Mouse (Mus musculus) neural tube, embryonic 13.5 days (tissue): ENCODE data around the gene Nol8. TPM values are rescaled to one million over a fixed set of nuclear protein-coding genes. Genes with fewer than 3 reads are reported as not detected.

Experiments used
- ATAC-seq: fragments of 200-750 bp; cut with Nextera tagmentation; 2 replicates; pipeline ENCODE4 v1.8.0; 2017; ENCODE audit warnings: low read depth, mild to moderate bottlenecking, moderate TSS enrichment, moderate library complexity
- H3K27ac ChIP-seq: fragments of 300-500 bp; sonication (generic); replicated peaks from 2 replicates; pipeline ENCODE4 v1.5.1; 2015; ENCODE audit warnings: moderate library complexity, mild to moderate bottlenecking, inconsistent platforms
- H3K27me3 ChIP-seq: fragments of 300-500 bp; sonication (generic); 2 replicates; pipeline ENCODE4 v1.6.1; 2015; ENCODE audit warnings: mild to moderate bottlenecking, inconsistent platforms
- H3K36me3 ChIP-seq: fragments of 300-500 bp; sonication (generic); 2 replicates; pipeline ENCODE4 v1.6.1; 2015; ENCODE audit warnings: mild to moderate bottlenecking, inconsistent platforms
- H3K4me1 ChIP-seq: fragments of 300-500 bp; sonication (generic); replicated peaks from 2 replicates; pipeline ENCODE4 v1.6.1; 2015; ENCODE audit warnings: inconsistent platforms
- H3K4me2 ChIP-seq: fragments of 300-500 bp; sonication (generic); 2 replicates; pipeline ENCODE4 v1.6.1; 2015; ENCODE audit warnings: inconsistent platforms, mild to moderate bottlenecking, moderate library complexity
- H3K4me3 ChIP-seq: fragments of 300-500 bp; sonication (generic); 2 replicates; pipeline ENCODE4 v1.5.1; 2015; ENCODE audit warnings: mild to moderate bottlenecking, inconsistent platforms
- H3K9ac ChIP-seq: fragments of 300-500 bp; sonication (generic); 2 replicates; pipeline ENCODE4 v1.6.1; 2015; ENCODE audit warnings: moderate library complexity, mild to moderate bottlenecking, inconsistent platforms
- H3K9me3 ChIP-seq: fragments of 300-500 bp; sonication (generic); 2 replicates; pipeline ENCODE4 v1.6.1; 2016; ENCODE audit warnings: inconsistent platforms
- WGBS: fragments of 180-500 bp; shearing (Covaris S2); methylation state at CpG from one replicate; pipeline ENCODE4 v1.1.7; 2015; 5-methylcytosine and 5-hydroxymethylcytosine counted together
- polyA plus RNA-seq: library from polyadenylated mRNA; unstranded; fragments of >200 nt; fragmentation: Nextera tagmentation; extraction: Ambion mirVana; gene quantifications from 2 replicates; pipeline ENCODE4 v1.2.1, GENCODE M21; 2015

Nol8 gene
- polyA plus RNA-seq, 1 experiment from 2014 or later: 19.4 TPM

- Histone ChIP-seq H3K27ac (peak overlapping the region; percentile 59), H3K9ac (no peak overlapping the region), H3K27me3 (no peaks in the 10 kb centered on the region), H3K36me3 (peaks cover 93% of the 10 kb centered on the region), H3K4me3 (no peak overlapping the region), H3K4me2 (no peak overlapping the region), H3K4me1 (peaks cover 24% of the 10 kb centered on the region), H3K9me3 (no peaks in the 10 kb centered on the region)
- peak; percentile 76 for ATAC-seq
- 41% methylated on average over 3 of the region's 3 CpGs for WGBS
Measured at GRCm38 (mm10) chr13:49706032-49706690, 53.3 kb downstream of the Nol8 start.

GRCm38 (mm10) chr13:49708311-49708710 lies 55.4 kb downstream of the Nol8 start:
- no peak for ATAC-seq
- Histone ChIP-seq H3K9ac (no peak overlapping the region), H3K27me3 (no peaks in the 10 kb centered on the region), H3K36me3 (peaks cover 92% of the 10 kb centered on the region), H3K4me1 (peaks cover 24% of the 10 kb centered on the region), H3K4me3 (no peak overlapping the region), H3K9me3 (no peaks in the 10 kb centered on the region), H3K4me2 (no peak overlapping the region), H3K27ac (no peak overlapping the region)
- WGBS: 91% methylated on average over 8 of the region's 8 CpGs

GRCm38 (mm10) chr13:49712047-49712721 lies 59.3 kb downstream of the Nol8 start:
- 93% methylated on average over 12 of the region's 12 CpGs for WGBS
- ATAC-seq: no peak
- 0 out of 2 replicates have a peak, but pooled peaks cover 2% of the 10 kb centered on the region for H3K4me1 ChIP-seq

DNA sequence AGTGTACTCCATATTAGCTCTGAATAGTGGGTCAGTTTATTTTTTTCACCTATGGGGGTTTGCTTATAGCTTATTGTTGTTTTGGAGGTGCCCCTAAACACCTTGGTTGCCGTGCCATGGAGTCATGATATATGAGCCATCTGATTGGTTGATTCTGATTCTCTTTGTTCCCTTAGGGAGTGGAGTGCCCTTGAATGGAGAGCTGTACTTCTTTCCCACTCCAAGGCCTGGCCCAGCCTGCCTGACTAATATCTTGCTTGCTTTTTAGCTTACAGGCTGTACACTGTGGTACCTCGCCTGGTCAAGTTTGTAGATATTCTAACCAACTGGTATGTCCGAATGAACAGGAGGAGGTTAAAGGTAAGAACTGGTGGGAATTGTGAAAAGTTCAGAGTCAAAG lies 66.4 kb downstream of the Nol8 start:
- Histone ChIP-seq H3K4me2 (no peak overlapping the region), H3K27ac (no peak overlapping the region), H3K4me3 (no peak overlapping the region), H3K36me3 (peaks cover 99% of the 10 kb centered on the region), H3K27me3 (no peaks in the 10 kb centered on the region), H3K9ac (no peak overlapping the region), H3K9me3 (no peaks in the 10 kb centered on the region), H3K4me1 (no peaks in the 10 kb centered on the region)
- whole genome bisulfite sequencing: 89% methylated on average over 3 of the region's 3 CpGs
- ATAC-seq: no peak

More at GRCm38 (mm10) chr13:49712047-49712721, 59.3 kb downstream of the Nol8 start:
- Histone ChIP-seq H3K9ac (no peak overlapping the region), H3K4me3 (no peak overlapping the region), H3K4me2 (no peak overlapping the region), H3K36me3 (peaks cover 93% of the 10 kb centered on the region), H3K27ac (no peak overlapping the region), H3K9me3 (no peaks in the 10 kb centered on the region), H3K27me3 (no peaks in the 10 kb centered on the region)

Other genes starting within 250 kb of the Nol8 start
- gene Ippk, start 231.8 kb upstream of the Nol8 start, polyA plus RNA-seq: 12.5 and 13.4 TPM in 2 replicates
- 0.68 and 0.75 TPM in 2 replicates for gene Tes3-ps, start 159.8 kb upstream of the Nol8 start, polyA plus RNA-seq
- 1.0 and 1.7 TPM in 2 replicates for gene Ecm2, start 148.3 kb upstream of the Nol8 start, polyA plus RNA-seq
- gene Aspn, start 108.6 kb upstream of the Nol8 start, polyA plus RNA-seq: 2.2 and 2.4 TPM in 2 replicates
- gene Omd, start 70.6 kb upstream of the Nol8 start, polyA plus RNA-seq: 0.37 and 0.38 TPM in 2 replicates
- gene Ogn, start 45.0 kb upstream of the Nol8 start, polyA plus RNA-seq: 17.0 and 17.5 TPM in 2 replicates
- 7.2 and 7.6 TPM in 2 replicates for gene Cenpp, start 293 bp upstream of the Nol8 start, polyA plus RNA-seq
- 59.9 and 66.6 TPM in 2 replicates for gene Iars, start 29.0 kb downstream of the Nol8 start, polyA plus RNA-seq
- not detected in 2 replicates for gene Gm30302, start 145.9 kb downstream of the Nol8 start, polyA plus RNA-seq